Mouse (Mus musculus): ENCODE measurements around the gene Dlgap1.

DNA sequence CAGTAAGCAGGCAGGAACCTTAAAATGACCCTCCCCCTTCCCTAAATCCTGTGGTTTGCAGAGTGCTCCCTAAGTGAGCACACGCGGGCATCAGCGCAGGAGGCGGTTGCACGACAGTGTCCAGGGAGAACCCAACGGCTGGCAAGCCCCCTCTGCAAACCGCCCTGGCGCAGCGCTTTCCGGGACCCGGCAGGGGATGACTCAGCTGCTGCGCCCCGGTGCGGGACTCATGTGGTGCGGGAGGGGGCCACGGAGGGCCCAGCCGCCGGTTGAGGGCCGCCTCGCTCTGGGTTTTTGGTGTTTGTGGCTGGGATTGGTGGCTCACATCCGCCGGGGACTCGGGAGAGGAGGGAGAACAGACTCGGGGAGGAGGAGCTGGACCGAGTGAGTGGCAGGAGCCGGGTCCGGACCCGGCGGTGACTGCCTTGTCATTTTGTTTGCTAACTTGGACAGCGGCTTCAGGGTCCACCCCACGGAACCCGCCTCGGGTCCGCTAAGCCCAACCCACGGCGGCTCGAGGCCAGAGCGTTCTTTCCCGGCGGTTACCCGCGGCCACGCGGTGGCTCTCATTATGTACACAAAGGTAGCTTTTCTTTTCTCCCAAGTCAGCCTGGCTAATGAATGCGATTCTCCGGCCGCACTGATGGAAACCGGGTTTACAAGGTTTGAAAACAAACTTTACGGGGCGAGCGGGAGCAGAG is 884.0 kb downstream of the Dlgap1 start:
- TF ChIP-seq CTCF (IDR thresholded peaks at IDR 0.05; ENCODE audit: extremely low read depth, insufficient read depth, insufficient read length, insufficient replicate concordance) (no peak), POLR2A (IDR thresholded peaks at IDR 0.05; ENCODE audit: low read depth, low read length) (no peak)

Measured in spleen, adult 2 months (tissue).